ENCODE assay signal across 13 mouse cellular contexts in genomic region chr5:114465641-114466040, GRCm38 (mm10). TPM values are rescaled to one million over a fixed set of nuclear protein-coding genes. Genes with fewer than 3 reads are reported as not detected.
DNase-seq lines count a peak whose midpoint lies in the region; ATAC-seq and TF ChIP-seq lines count a peak whose summit lies in the region.
"Had no signal": no experiment of that assay in that cellular context is flagged by ENCODE, and none has a peak within 500 bp of the region (broad histone marks: within the 10 kb centered on the region; RNA-seq: fewer than 3 reads in every experiment).

No protein-coding gene starts in this region.

- H3K27ac ChIP-seq in hindbrain, embryonic 10.5 days = peak overlapping the region; percentile 90
- no peak overlapping the region for H3K27ac ChIP-seq in hindbrain, postnatal 0 days
- no peak overlapping the region for H3K27ac ChIP-seq in ES-Bruce4 (ENCODE audit: insufficient read depth, low read length)
- H3K27ac ChIP-seq in midbrain, postnatal 0 days (ENCODE audit: low read depth, low read length) = no peak overlapping the region
- H3K27ac ChIP-seq: heart, adult 2 months had no signal

- no peak for TF ChIP-seq POLR2A in ES-Bruce4 (IDR thresholded peaks at IDR 0.05; ENCODE audit: insufficient read depth, low read length)

- DNase-seq in hindbrain, embryonic 10.5 days (ENCODE audit: low spot score) = peak; percentile 62
- no peak for DNase-seq in hindbrain, postnatal 0 days (ENCODE audit: low spot score)
- peak; percentile 40 for DNase-seq in ZHBTc4 (ENCODE audit: low read depth, low spot score)
- no peak for DNase-seq in midbrain, postnatal 0 days (ENCODE audit: low spot score)
- no peak for DNase-seq in gastrocnemius, postnatal 4 days (ENCODE audit: low spot score in 2 of 2)
- DNase-seq in adrenal gland, adult (ENCODE audit: inconsistent age in 2 of 2, low spot score in 1 of 2) = no peak
- no peak for DNase-seq in gastrocnemius, adult 18-20 months (ENCODE audit: low spot score)
- DNase-seq: forebrain, postnatal 0 days; heart, adult 2 months; lung, embryonic 14.5 days; right cerebral cortex, postnatal 14 days had no signal

- no peaks in the 10 kb centered on the region for H3K36me3 ChIP-seq in hindbrain, embryonic 10.5 days
- no peaks in the 10 kb centered on the region for H3K36me3 ChIP-seq in hindbrain, postnatal 0 days (ENCODE audit: insufficient read depth, low read length)
- no peaks in the 10 kb centered on the region for H3K36me3 ChIP-seq in ES-Bruce4 (ENCODE audit: control insufficient read depth, insufficient read depth, low read length, poor library complexity, severe bottlenecking)
- no peaks in the 10 kb centered on the region for H3K36me3 ChIP-seq in midbrain, postnatal 0 days (ENCODE audit: insufficient read depth, low read length)

- no peak overlapping the region for H3K9ac ChIP-seq in hindbrain, postnatal 0 days (replicated peaks; ENCODE audit: low read length)
- H3K9ac ChIP-seq in ES-Bruce4 (ENCODE audit: low read depth, poor library complexity, severe bottlenecking) = no peak overlapping the region
- 0 out of 2 replicates have a peak overlapping the region, but pooled peaks have one; percentile 1 for H3K9ac ChIP-seq in midbrain, postnatal 0 days (replicated peaks; ENCODE audit: low read length, poor library complexity, severe bottlenecking)
- H3K9ac ChIP-seq: forebrain, postnatal 0 days; lung, embryonic 14.5 days had no signal

- no peak for TF ChIP-seq CTCF in hindbrain, postnatal 0 days (IDR thresholded peaks at IDR 0.05; ENCODE audit: low read depth)
- no peak for TF ChIP-seq CTCF in ES-Bruce4 (IDR thresholded peaks at IDR 0.05; ENCODE audit: low read depth, low read length)
- TF ChIP-seq CTCF in midbrain, postnatal 0 days (IDR thresholded peaks at IDR 0.05) = no peak

- 60% methylated on average over 7 of the region's 7 CpGs for WGBS in hindbrain, embryonic 10.5 days
- WGBS in hindbrain, postnatal 0 days = 58% methylated on average over 7 of the region's 7 CpGs
- 62% methylated on average over 7 of the region's 7 CpGs for WGBS in midbrain, postnatal 0 days

- H3K27me3 ChIP-seq in hindbrain, embryonic 10.5 days (ENCODE audit: insufficient read depth, poor library complexity, severe bottlenecking) = peaks cover 13% of the 10 kb centered on the region
- H3K27me3 ChIP-seq in hindbrain, postnatal 0 days (ENCODE audit: insufficient read depth, low read length) = no peaks in the 10 kb centered on the region
- no peaks in the 10 kb centered on the region for H3K27me3 ChIP-seq in ES-Bruce4 (ENCODE audit: control insufficient read depth, insufficient read depth, low read length, poor library complexity, severe bottlenecking)
- no peaks in the 10 kb centered on the region for H3K27me3 ChIP-seq in midbrain, postnatal 0 days (ENCODE audit: insufficient read depth, low read length)

- no peaks in the 10 kb centered on the region for H3K9me3 ChIP-seq in hindbrain, embryonic 10.5 days
- no peaks in the 10 kb centered on the region for H3K9me3 ChIP-seq in hindbrain, postnatal 0 days (ENCODE audit: low read length)
- no peaks in the 10 kb centered on the region for H3K9me3 ChIP-seq in ES-Bruce4 (replicated peaks; ENCODE audit: control insufficient read depth, insufficient read depth, low read length, poor library complexity, severe bottlenecking)
- no peaks in the 10 kb centered on the region for H3K9me3 ChIP-seq in midbrain, postnatal 0 days (ENCODE audit: low read length)

- ATAC-seq in hindbrain, postnatal 0 days = no peak
- no peak for ATAC-seq in midbrain, postnatal 0 days (ENCODE audit: low FRiP score)
- ATAC-seq: forebrain, postnatal 0 days; intestine, postnatal 0 days had no signal

- H3K4me3 ChIP-seq in hindbrain, embryonic 10.5 days = peak overlapping the region; percentile 18; the same call in 1 of the 2 replicates
- no peak overlapping the region for H3K4me3 ChIP-seq in hindbrain, postnatal 0 days (ENCODE audit: low read length)
- H3K4me3 ChIP-seq in ES-Bruce4 (ENCODE audit: low read depth, low read length) = no peak overlapping the region
- H3K4me3 ChIP-seq in midbrain, postnatal 0 days (ENCODE audit: low read depth, low read length) = no peak overlapping the region
- H3K4me3 ChIP-seq: heart, adult 2 months had no signal

- no peak overlapping the region for H3K4me2 ChIP-seq in hindbrain, postnatal 0 days (ENCODE audit: low read depth, low read length)
- no peak overlapping the region for H3K4me2 ChIP-seq in midbrain, postnatal 0 days (ENCODE audit: low read depth, low read length, poor library complexity, severe bottlenecking)
- H3K4me2 ChIP-seq: lung, embryonic 14.5 days had no signal

- peak; percentile 82 for TF ChIP-seq EP300 in ES-Bruce4 (IDR thresholded peaks at IDR 0.05; ENCODE audit: insufficient read depth, low read depth, low read length)

- H3K4me1 ChIP-seq in hindbrain, embryonic 10.5 days (replicated peaks) = peaks cover 86% of the 10 kb centered on the region
- H3K4me1 ChIP-seq in hindbrain, postnatal 0 days (ENCODE audit: insufficient read depth, low read length) = peaks cover 6% of the 10 kb centered on the region; the same call in 1 of the 2 replicates
- H3K4me1 ChIP-seq in ES-Bruce4 (ENCODE audit: control insufficient read depth, insufficient read depth, low read length) = peaks cover 8% of the 10 kb centered on the region
- H3K4me1 ChIP-seq in midbrain, postnatal 0 days (ENCODE audit: insufficient read depth, low read length) = peaks cover 13% of the 10 kb centered on the region; the same call in 1 of the 2 replicates

RNA-seq across cellular contexts. Expression of gene Mvk, which starts 21.6 kb away (rescaled TPM):
- 60.9 and 66.6 TPM in 2 replicates for polyA plus RNA-seq in hindbrain, embryonic 10.5 days (2016; fragmentation: Nextera tagmentation; extraction: Ambion mirVana)
- 143 and 146 TPM in 2 replicates for total RNA-seq in hindbrain, postnatal 0 days (2014; rRNA removed)
- polyA plus RNA-seq in hindbrain, postnatal 0 days (2015; fragmentation: Nextera tagmentation; extraction: Ambion mirVana) = 69.8 and 71.9 TPM in 2 replicates
- polyA plus RNA-seq in ES-Bruce4 (2011; ENCODE audit: insufficient read depth, insufficient read length, low read depth, missing spikeins) = 16.7 and 18.3 TPM in 2 replicates
- total RNA-seq in midbrain, postnatal 0 days (2014; rRNA removed) = 113 and 115 TPM in 2 replicates
- polyA plus RNA-seq in midbrain, postnatal 0 days (2015; fragmentation: Nextera tagmentation; extraction: Ambion mirVana) = 70.6 and 73.0 TPM in 2 replicates
- 10 to 100 TPM; 20.8 to 24.2 TPM for total RNA-seq in gastrocnemius, postnatal 4 days (2021)
- total RNA-seq in gastrocnemius, adult 18-20 months (2021) = 1 to 10 TPM; 8.4 to 9.4 TPM

RNA-seq across cellular contexts. Expression of gene Mmab, which starts 21.8 kb away (rescaled TPM):
- 30.1 TPM in 2 replicates for polyA plus RNA-seq in hindbrain, embryonic 10.5 days (2016; fragmentation: Nextera tagmentation; extraction: Ambion mirVana)
- 34.4 and 39.1 TPM in 2 replicates for total RNA-seq in hindbrain, postnatal 0 days (2014; rRNA removed)
- 35.9 and 36.8 TPM in 2 replicates for polyA plus RNA-seq in hindbrain, postnatal 0 days (2015; fragmentation: Nextera tagmentation; extraction: Ambion mirVana)
- polyA plus RNA-seq in ES-Bruce4 (2011; ENCODE audit: insufficient read depth, insufficient read length, low read depth, missing spikeins) = 11.9 and 14.6 TPM in 2 replicates
- 28.8 and 39.9 TPM in 2 replicates for total RNA-seq in midbrain, postnatal 0 days (2014; rRNA removed)
- 38.6 and 39.0 TPM in 2 replicates for polyA plus RNA-seq in midbrain, postnatal 0 days (2015; fragmentation: Nextera tagmentation; extraction: Ambion mirVana)
- total RNA-seq in gastrocnemius, postnatal 4 days (2021) = 10 to 100 TPM; 13.6 to 16.0 TPM
- 10 to 100 TPM; 19.2 to 19.4 TPM for total RNA-seq in gastrocnemius, adult 18-20 months (2021)

Comparison
In these comparisons a context has a peak if more than half of its experiments do, and no peak if none do; other contexts are left out.
1. DNase-seq: peak in hindbrain, embryonic 10.5 days (single experiment) and ZHBTc4 (single experiment); none in hindbrain, postnatal 0 days (single experiment), midbrain, postnatal 0 days (single experiment), gastrocnemius, postnatal 4 days (0 of 2), adrenal gland, adult (0 of 2) and gastrocnemius, adult 18-20 months (single experiment).